Mouse (Mus musculus) embryo, embryonic 10.5 days (tissue): ENCODE measurements around the gene Tmem63a.
"Not testable (repeated sequence)": the region's sequence is repeated elsewhere in the genome, so short reads cannot be mapped to it uniquely, and the experiment has no call there.

Experiments
- DNase-seq: peaks from one replicate; pipeline ENCODE4 v3.0.0-alpha.2; 2015; ENCODE audit warnings: low spot score

The Tmem63a gene

GRCm38 (mm10) chr1:180926286-180926685 is 15.9 kb upstream of the Tmem63a start:
- no peak for DNase-seq

GRCm38 (mm10) chr1:180929599-180929998 is 12.5 kb upstream of the Tmem63a start:
- DNase-seq, result no peak

DNA sequence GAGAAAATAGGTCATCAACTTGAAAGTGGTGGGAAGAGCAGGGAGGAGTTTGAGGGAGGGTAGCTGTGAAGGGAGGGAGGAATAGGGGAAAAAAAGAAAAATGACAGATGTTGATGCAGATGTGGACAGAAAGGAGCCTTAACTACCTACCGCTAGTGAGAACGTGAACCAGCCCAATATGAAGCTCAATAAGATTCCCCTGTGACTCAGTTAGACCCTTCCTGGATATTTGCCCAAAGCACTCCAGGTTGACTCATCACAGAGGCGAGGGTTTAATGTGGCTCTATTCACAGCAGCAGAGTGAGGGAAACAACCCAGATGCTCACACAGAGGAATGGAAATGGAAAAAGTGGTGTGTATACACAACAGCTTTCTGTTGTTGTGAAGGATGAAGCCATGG is 11.0 kb upstream of the Tmem63a start:
- DNase-seq, result no peak

GRCm38 (mm10) chr1:180933659-180934058 is 8.5 kb upstream of the Tmem63a start:
- no peak for DNase-seq

- DNase-seq, result no peak
These were observed 7.4 kb upstream of the Tmem63a start, which contains the start of gene Lefty1 for GRCm38 (mm10) chr1:180934467-180935419. Gene Lefty1 (plus strand): TSS chr1:180935022.

DNA sequence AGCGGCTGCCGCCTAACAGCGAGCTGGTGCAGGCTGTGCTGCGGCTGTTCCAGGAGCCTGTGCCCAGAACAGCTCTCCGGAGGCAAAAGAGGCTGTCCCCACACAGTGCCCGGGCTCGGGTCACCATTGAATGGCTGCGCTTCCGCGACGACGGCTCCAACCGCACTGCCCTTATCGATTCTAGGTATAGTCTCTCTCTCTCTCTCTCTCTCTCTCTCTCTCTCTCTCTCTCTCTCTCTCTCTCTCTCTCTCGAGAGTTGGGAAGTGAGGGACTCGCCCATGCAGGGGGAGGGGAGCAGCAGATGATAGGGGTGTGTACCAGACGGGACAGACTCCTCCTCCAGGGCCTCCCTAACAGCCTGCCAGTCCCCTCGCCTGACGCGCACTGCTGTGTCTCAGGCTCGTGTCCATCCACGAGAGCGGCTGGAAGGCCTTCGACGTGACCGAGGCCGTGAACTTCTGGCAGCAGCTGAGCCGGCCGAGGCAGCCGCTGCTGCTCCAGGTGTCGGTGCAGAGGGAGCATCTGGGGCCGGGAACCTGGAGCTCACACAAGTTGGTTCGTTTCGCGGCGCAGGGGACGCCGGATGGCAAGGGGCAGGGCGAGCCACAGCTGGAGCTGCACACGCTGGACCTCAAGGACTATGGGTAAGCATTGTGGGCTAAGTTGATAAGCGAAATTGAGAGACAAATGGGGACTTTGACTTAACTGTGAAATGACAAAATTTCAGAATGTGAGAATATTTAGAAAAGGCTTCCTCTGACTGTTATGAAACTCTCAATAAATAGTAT is 5.3 kb upstream of the Tmem63a start:
- peak; percentile 45 for DNase-seq

DNA sequence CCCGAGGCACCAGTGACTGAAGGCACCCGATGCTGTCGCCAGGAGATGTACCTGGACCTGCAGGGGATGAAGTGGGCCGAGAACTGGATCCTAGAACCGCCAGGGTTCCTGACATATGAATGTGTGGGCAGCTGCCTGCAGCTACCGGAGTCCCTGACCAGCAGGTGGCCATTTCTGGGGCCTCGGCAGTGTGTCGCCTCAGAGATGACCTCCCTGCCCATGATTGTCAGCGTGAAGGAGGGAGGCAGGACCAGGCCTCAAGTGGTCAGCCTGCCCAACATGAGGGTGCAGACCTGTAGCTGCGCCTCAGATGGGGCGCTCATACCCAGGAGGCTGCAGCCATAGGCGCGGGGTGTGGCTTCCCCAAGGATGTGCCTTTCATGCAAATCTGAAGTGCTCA is 4.5 kb upstream of the Tmem63a start:
- not testable (repeated sequence) for DNase-seq

DNA sequence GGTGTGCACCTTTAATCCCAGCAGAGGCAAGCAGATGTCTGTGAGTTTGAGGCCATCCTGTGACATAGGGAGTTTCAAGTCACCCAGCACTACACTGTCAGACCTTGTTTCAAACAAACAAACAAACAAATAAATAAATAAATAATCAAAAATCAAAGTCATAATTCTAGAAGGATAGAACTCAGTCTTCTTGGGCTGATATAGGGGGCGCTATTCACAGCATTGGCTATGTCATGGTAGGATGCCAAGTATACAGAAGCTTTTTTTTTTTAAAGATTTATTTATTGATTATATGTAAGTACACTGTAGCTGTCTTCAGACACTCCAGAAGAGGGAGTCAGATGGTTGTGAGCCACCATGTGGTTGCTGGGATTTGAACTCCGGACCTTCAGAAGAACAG is 3.4 kb upstream of the Tmem63a start:
- DNase-seq, result not testable (repeated sequence)

- no peak for DNase-seq
These were observed 1.2 kb upstream of the Tmem63a start for GRCm38 (mm10) chr1:180940776-180941460.

DNA sequence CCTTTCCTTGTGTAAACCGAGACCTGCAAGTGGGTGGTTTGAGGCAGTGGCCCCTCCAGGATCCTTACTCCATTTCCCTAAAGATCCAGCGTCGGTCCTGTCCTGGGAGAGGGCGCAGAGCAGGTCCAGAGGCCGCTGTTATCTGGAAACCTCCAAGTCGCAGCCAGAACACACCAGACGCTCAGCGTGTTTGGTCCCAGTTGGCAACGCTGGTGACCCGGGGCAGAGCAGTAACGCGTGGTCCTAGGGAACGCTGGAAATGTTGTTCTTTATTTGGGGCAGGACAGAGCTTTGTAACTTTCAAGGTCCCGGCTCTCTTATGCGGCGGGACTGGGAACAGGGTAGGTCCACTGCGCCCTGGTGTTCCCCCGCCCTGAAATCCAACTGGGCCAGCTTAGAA is 418 bp upstream of the Tmem63a start:
- no peak for DNase-seq

DNA sequence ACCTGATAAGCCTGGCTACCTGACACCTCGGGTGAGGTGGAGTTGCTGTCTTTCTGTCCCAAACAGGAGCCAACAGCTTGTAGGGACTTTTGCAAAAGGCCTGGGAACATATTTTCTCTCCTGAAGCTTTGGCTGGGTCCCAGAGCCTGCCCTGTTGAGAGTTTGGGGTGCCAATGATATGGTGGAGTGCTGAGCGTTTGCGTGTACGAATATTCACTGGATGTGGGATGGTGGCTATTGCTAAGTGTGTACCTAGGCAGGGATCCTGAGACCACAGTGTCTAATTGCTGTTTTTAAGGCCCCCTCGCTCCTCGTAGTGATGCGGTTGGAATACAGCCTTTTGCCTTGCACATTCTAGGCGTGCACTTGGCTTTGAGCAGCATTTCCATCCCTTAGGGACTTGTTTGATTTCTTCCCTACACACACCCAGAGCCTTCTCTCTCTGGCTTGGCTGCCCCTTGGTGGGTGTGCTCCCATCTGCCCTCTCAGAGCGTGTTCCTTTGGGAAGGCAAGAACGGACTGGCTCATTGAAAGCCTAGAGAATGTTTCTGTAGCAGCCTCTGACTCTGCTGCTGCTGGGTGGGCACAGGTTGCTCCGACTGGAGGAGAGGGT is 994 bp downstream of the Tmem63a start:
- no peak for DNase-seq

GRCm38 (mm10) chr1:180943896-180944295 is 1.8 kb downstream of the Tmem63a start:
- DNase-seq, result no peak

DNA sequence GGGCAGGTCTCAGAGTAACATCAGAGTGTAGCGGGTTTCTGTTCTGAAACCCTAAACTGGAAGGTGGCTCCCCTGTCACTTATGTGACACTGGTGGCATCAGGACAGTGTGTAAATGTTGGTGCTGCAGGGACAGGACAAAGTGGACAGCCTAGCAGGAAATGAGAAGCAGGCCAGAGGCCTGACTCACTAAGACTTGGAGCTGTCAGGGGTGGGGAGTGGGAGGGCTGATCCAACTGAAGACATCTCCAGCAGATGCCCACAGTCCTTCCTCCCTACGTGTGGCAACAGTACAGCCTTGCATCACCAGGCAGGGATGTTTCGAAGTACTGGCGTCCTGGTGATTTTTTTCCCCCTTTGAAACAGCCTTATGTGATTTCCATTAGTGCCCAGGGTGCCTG is 2.4 kb downstream of the Tmem63a start:
- DNase-seq, result no peak

GRCm38 (mm10) chr1:180945001-180945980 is 3.1 kb downstream of the Tmem63a start:
- DNase-seq, result peak; percentile 77

- no peak for DNase-seq
These were observed 4.3 kb downstream of the Tmem63a start for GRCm38 (mm10) chr1:180946448-180946847.

DNA sequence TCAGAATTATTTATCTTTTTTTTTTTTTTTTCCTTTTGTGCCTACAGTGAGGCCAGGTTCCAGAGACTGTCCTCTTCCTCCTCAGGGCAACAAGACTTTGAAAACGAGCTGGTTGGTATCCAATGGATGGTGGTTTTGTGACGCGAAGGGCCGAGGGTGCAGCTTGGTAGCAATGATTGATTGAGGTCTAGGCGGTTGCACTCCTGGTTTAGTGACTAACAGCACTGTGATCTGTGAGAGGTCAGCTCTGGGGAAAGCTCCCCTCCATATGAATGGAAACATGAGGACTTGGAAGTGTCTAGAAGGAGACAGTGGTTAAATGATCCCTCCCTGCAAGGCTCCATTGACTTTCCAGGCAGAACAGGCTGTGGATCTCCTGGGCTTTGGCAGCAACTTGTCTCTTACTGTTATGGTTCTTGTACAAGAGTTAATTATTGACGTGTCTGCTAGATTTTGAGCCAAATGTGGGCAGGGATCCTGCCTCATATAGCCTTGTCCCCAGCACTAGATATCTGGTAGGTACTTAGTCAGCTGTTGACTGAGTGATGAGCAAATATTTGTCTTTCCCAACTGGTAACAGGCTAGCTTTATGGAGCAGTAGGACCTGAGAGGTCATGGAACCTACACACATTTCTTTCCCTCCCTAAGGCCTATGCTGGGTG is 10.1 kb downstream of the Tmem63a start:
- DNase-seq, result no peak

- no peak for DNase-seq
These were observed 10.7 kb downstream of the Tmem63a start for GRCm38 (mm10) chr1:180952808-180953207.

- no peak for DNase-seq
These were observed 14.3 kb downstream of the Tmem63a start for GRCm38 (mm10) chr1:180956401-180956800.

- no peak for DNase-seq
These were observed 14.8 kb downstream of the Tmem63a start for GRCm38 (mm10) chr1:180956973-180957381.

DNA sequence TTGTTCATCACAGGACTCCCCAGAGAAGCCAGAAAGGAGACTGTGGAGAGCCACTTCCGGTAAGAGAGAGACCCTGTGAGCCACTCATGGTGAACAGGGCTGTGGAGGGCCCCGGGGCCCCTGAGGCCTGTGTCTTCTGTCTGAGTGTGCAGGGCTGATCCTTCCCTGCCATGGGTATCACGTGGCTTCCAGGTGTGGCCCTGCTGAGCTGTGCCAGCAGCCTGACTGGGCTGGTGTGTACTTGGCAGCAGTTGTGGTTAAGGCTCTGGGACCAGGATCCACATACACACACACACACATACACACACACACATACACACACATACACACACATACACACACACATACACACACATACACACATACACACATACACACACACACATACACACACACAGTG is 15.8 kb downstream of the Tmem63a start:
- DNase-seq, result no peak
